Mouse (Mus musculus) kidney, adult 18-20 months (tissue): ENCODE measurements around the gene Galnt15.

Source experiments
- DNase-seq: peaks from one replicate; pipeline ENCODE4 v3.0.0; 2021

Gene Galnt15

DNA sequence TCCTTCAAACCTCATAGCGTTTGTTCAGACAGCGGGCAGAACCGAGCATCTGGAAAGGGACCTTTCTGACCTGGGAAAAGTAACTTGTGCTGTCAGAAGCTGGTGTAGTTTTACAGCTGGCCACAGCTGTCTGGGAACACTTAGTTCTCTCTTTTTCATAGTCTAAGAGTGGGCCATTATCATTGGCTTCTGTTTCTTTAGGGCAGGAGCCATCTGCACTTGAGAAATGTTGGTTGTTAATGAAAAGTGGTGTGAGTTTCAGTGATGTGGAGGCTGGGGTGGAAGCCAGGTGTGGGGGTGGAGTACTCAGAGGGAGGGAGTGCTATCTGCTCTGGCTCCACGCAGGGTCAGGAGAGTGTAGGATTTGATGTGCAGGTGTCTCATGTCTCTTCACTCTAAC, 62.3 kb downstream of the Galnt15 start:
- DNase-seq = no peak

DNA sequence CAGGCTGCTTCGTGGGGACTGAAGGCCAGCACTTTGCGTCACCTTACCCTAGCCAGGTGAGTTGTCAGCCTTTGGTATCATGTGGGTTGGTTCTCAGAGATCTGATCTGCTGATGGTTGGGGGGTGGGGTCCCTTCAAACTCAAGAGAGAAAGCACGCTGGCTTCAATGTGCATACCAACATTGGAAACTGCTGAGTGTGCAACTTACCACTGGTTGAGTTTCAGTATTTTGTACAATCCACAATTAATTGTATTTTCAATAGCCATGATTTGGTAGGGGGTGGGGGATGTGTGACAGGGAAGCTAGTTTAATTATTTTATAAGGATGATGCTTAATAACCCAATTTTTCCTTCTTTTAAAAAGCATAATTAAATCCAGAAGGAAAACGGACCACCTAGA, 62.9 kb downstream of the Galnt15 start:
- DNase-seq = no peak

DNA sequence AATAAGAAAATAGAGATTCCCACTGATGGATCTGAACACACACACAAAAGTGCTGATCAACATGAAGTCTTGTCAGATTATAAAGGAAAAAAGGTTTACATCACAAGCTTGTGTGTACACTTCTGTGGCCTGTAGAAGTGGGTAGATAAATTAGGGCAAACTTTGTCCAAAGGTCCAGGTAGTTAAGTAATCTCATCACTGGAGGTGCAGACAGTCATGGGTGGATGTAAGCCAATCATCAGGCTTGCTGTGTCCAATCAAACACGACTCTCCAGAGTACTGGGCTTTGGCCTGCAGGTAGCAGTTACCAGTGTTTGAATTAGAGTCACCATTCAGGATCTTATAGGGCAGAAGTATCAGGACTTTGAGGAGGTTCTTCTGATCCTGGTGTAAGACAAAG, 64.2 kb downstream of the Galnt15 start:
- no peak for DNase-seq

- DNase-seq = no peak
Measured at GRCm38 (mm10) chr14:32093500-32094117, 64.8 kb downstream of the Galnt15 start.

GRCm38 (mm10) chr14:32095646-32096045, 66.9 kb downstream of the Galnt15 start:
- DNase-seq = no peak

DNA sequence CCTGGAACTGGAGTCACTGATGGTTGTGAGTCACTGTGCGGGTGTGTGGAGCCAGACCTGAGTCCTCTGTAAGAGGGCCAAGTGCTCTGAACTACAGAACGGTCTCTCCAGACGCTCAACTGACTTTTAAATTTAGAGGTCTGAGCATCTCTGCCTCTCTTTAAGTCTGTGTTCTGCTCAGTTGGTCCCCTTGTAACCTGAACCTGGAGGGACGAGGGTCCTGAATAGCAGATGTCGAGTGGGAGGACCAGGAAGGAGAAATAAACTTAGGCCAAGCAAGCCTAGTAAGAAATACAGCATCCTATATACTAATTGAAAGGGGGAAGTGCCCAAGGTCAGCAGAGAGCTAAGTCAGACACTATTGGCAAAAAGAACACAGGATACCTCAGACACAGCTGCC, 68.0 kb downstream of the Galnt15 start:
- DNase-seq = no peak

DNA sequence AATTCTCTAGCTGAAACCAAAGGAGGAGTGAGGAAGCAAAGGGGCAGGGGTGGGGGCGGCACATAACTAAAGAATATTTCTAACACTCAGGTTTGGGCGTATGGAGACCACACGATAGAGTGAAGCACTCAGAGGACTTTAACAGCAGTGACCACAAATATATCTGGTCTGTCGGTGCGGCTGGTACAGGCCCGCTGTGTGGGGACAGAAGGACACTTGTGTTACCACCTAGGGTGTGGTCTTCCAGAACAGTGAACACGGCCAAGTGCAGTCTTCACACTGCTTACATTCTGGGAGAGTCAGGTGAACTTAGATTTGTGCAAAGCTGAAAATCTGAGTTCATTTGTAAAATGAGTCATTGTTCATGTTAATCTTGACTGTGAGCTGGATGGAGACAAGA, 68.9 kb downstream of the Galnt15 start:
- DNase-seq = no peak

DNA sequence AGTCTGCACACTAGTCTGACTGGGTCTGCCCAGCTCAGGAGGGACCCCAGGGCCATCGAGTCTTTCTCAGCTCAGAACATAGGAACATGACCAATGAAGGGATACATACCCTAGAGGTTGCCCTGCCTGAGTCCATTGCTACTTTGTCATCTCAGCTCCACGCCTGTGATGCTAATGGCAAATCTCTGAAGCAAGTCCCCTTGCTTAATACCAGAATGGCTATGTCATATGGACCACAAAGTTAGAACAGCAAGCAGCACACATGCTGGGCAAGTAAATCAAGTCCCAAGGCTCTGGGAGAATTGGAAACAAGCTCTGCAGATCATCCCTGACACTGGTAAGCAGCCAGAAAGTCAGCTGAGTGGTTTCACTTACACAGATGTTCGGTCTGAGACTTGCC, 70.2 kb downstream of the Galnt15 start:
- DNase-seq = no peak

DNA sequence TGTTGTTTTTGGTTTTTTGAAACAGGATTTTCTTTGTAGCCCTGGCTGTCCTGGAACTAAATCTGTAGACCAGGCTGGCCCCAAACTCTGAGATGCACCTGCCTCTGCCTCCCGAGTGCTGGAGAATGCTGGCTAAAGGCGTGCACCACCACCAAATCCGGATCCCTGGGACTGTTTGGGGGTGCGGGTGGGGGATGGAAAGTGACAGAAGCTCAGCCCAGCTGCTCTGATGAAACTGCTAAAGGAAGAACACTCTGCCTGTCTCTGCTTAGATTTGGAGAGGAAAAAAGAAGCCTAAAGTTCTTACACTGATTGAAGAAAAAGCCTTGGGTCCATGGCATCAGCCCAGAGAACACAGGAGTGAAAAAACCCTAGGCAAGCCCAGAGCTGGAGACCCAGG, 74.8 kb downstream of the Galnt15 start:
- DNase-seq = no peak

- peak; percentile 23 for DNase-seq
Measured at GRCm38 (mm10) chr14:32105663-32106062, 76.9 kb downstream of the Galnt15 start.

- no peak for DNase-seq
Measured at GRCm38 (mm10) chr14:32106911-32107310, 78.1 kb downstream of the Galnt15 start.
